Mouse (Mus musculus): Measurements from ENCODE around the gene Atp6v0a1.

Atp6v0a1 gene

DNA sequence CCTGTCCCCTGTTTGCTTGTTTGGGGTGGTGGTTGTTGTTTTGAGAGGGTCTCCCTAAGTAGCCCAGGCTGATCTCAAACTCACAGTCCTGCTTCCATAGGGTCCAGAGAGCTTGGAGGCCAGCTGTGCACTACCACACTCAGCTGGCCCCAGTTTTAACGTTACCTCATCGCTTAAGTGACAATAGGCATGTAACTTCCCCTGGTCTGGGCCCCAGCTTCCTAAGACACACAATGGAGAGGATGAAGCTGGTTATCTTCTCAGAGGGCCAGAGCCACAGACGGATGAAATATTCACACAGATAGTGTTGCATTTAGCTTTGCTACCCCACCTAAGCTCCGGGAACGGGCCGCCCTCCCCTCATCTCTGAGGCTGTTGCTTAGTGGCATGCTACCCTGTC is 43.5 kb upstream of the Atp6v0a1 start:
- Histone ChIP-seq H3K4me1 (replicated peaks; ENCODE audit: low read depth, low read length) (peaks cover 60% of the 10 kb centered on the region), H3K9me3 (ENCODE audit: low read length) (no peaks in the 10 kb centered on the region), H3K36me3 (ENCODE audit: insufficient read depth, low read length) (no peaks in the 10 kb centered on the region), H3K4me3 (replicated peaks; ENCODE audit: low read length) (no peak overlapping the region), H3K27me3 (ENCODE audit: insufficient read depth, low read length) (peaks cover 72% of the 10 kb centered on the region)
- TF ChIP-seq CTCF (conservative IDR thresholded peaks at IDR 0.05; ENCODE audit: low read length): no peak
- no peak for TF ChIP-seq NANOG (IDR thresholded peaks at IDR 0.05; ENCODE audit: borderline replicate concordance, low read length)
- TF ChIP-seq POU5F1 (IDR thresholded peaks at IDR 0.05; ENCODE audit: borderline replicate concordance, low read length): no peak

DNA sequence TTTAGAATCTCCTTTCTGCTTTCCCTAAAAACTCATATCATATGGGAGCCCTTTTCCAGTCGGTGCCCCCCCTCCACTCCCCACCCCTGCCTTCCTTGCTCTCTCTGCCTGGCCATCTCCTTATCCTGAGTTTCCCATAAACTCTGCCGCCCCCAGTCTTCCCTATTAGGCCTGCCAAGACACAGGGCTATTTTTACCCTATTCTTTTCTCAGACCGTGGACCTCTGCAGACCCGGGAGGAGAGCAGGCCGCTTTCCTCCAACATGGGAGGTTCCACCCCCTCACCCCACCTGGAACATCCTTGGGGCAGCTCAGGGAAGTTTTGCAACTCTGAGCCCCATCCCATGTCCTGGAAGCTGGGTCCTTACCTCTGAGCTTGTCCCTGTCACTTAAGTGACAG is 41.9 kb upstream of the Atp6v0a1 start:
- Histone ChIP-seq H3K27me3 (ENCODE audit: insufficient read depth, low read length) (peaks cover 87% of the 10 kb centered on the region), H3K9me3 (ENCODE audit: low read length) (no peaks in the 10 kb centered on the region), H3K4me1 (replicated peaks; ENCODE audit: low read depth, low read length) (peaks cover 59% of the 10 kb centered on the region), H3K36me3 (ENCODE audit: insufficient read depth, low read length) (no peaks in the 10 kb centered on the region), H3K4me3 (replicated peaks; ENCODE audit: low read length) (no peak overlapping the region)
- TF ChIP-seq NANOG (IDR thresholded peaks at IDR 0.05; ENCODE audit: borderline replicate concordance, low read length): no peak

DNA sequence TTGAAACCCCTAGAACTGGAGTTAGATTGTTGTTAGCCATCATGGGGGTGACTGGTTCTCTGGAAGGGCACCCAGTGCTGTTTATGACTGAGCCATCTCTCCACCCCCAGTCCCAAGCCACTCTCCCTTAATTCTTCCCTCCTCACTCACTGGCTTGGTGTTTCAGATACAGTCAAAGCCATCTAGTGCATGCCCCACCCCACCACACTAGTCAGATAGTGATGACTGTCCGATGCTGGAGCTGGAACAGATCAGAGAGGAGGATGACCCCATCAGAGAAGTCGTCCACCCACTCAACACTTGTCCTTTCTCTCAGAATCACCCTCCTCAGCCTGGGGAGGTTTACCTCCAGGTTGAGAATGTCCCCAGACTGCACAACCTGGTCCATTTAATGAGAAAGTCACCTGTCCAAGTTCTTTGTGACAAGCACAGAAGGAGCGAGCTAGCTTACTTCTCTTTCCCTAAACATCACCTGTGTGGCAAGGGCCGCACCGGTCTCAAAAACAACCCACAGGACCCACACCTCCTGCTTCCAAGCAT is 41.3 kb upstream of the Atp6v0a1 start:
- peaks cover 53% of the 10 kb centered on the region for H3K4me1 ChIP-seq (replicated peaks; ENCODE audit: low read depth, low read length)
- no peak overlapping the region for H3K4me3 ChIP-seq (replicated peaks; ENCODE audit: low read length)
- H3K27me3 ChIP-seq (ENCODE audit: insufficient read depth, low read length): peaks cover 93% of the 10 kb centered on the region
- no peaks in the 10 kb centered on the region for H3K9me3 ChIP-seq (ENCODE audit: low read length)
- H3K36me3 ChIP-seq (ENCODE audit: insufficient read depth, low read length): no peaks in the 10 kb centered on the region
- TF ChIP-seq CTCF (conservative IDR thresholded peaks at IDR 0.05; ENCODE audit: low read length) (no peak), NANOG (IDR thresholded peaks at IDR 0.05; ENCODE audit: borderline replicate concordance, low read length) (no peak), POU5F1 (IDR thresholded peaks at IDR 0.05; ENCODE audit: borderline replicate concordance, low read length) (no peak)

DNA sequence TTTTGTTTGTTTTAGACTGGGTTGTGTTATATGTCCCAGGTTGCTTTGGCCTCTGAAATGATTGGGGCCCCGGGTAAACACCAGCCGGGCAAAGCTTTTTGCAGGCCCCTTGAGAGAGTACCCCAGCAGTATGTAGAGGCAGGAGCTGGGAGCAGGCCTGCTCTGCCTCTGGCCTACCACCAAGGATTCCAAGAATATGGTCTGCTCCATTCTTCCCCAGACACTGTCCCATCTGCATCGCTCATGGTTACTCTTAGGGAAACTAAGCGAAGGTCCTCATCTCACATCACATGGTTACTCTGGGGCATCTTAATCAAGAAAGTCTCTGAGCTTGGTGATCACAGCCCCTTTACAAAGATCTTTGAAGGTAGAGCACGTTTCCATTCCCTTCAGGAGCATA is 40.8 kb upstream of the Atp6v0a1 start:
- Histone ChIP-seq H3K4me3 (replicated peaks; ENCODE audit: low read length) (peak overlapping the region; percentile 83), H3K4me1 (replicated peaks; ENCODE audit: low read depth, low read length) (peaks cover 48% of the 10 kb centered on the region), H3K36me3 (ENCODE audit: insufficient read depth, low read length) (no peaks in the 10 kb centered on the region), H3K27me3 (ENCODE audit: insufficient read depth, low read length) (peaks cover 97% of the 10 kb centered on the region), H3K9me3 (ENCODE audit: low read length) (no peaks in the 10 kb centered on the region)
- no peak for TF ChIP-seq POU5F1 (IDR thresholded peaks at IDR 0.05; ENCODE audit: borderline replicate concordance, low read length)
- TF ChIP-seq CTCF (conservative IDR thresholded peaks at IDR 0.05; ENCODE audit: low read length): no peak
- TF ChIP-seq NANOG (IDR thresholded peaks at IDR 0.05; ENCODE audit: borderline replicate concordance, low read length): no peak

DNA sequence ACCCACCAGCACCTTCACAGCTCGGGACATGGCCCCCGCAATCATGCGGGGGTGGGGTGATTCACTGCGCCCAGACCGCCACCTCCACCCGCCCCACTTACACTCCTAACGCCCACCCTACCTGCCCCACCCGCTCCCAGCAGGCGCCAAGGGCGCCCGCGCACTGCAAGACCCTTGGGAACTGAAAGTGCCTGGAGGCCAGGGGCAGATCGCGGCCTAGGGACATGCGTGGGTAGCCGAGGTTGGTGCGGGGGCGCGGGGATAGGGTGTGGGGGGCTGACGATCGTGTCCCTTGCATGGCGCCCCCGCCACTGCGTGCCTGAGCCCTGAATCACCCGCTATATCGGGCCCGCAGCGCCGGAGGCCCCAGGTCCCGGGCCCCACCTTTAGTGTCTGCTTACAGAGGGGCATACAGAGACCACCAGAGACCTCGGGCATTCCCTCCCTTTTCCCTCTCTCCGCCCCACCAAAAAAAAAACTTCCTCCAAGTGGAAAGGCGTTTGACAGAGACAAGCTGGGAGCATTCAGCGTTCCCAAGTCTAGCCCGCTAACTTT is 40.0 kb upstream of the Atp6v0a1 start:
- TF ChIP-seq POU5F1 (IDR thresholded peaks at IDR 0.05; ENCODE audit: borderline replicate concordance, low read length) (no peak), CTCF (conservative IDR thresholded peaks at IDR 0.05; ENCODE audit: low read length) (no peak), NANOG (IDR thresholded peaks at IDR 0.05; ENCODE audit: borderline replicate concordance, low read length) (no peak)
- no peaks in the 10 kb centered on the region for H3K9me3 ChIP-seq (ENCODE audit: low read length)
- no peaks in the 10 kb centered on the region for H3K36me3 ChIP-seq (ENCODE audit: insufficient read depth, low read length)
- peaks cover 92% of the 10 kb centered on the region for H3K27me3 ChIP-seq (ENCODE audit: insufficient read depth, low read length)
- H3K4me3 ChIP-seq (replicated peaks; ENCODE audit: low read length): peak overlapping the region; percentile 83
- H3K4me1 ChIP-seq (replicated peaks; ENCODE audit: low read depth, low read length): peaks cover 40% of the 10 kb centered on the region

DNA sequence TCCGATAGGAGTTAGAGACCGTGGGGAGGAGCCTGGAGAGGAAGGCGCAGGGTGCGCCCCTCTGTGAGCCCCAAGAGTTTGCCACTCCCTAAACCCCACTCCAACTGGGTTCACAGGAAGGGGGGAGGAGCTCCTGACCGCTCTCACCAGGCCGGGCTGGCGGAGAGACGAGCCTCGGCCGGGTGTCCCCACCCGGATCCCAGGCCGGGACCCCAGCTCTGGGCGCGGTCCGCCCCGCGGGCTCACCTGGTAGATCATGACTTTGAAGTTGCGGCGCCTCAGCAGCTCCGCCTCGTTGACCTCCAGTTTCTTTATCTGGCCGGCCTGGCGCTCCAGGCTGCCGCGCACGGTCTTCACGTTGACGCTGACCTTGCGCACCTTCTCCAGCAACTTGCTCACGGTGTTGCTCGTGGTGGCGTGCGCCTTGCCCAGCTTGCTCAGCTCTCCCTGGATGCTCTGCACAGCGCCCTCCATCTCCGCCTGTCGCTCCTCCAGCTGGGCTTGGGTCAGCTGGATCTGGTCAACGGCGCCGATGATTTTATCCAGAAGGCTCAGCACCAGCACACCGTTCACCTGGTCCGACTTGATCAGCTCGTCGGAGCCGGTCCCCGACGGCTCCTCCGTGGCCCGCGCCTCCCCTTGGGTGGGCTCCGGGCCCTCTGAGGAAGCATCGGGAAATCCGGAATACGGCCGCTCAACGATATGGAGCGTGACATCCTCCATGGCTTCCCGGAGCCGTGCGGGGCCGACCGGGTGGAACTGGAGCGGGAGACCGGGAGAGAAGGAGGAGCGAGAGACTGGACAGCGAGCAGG is 39.3 kb upstream of the Atp6v0a1 start:
- peaks cover 36% of the 10 kb centered on the region for H3K4me1 ChIP-seq (replicated peaks; ENCODE audit: low read depth, low read length)
- TF ChIP-seq CTCF (conservative IDR thresholded peaks at IDR 0.05; ENCODE audit: low read length) (no peak), NANOG (IDR thresholded peaks at IDR 0.05; ENCODE audit: borderline replicate concordance, low read length) (no peak), POU5F1 (IDR thresholded peaks at IDR 0.05; ENCODE audit: borderline replicate concordance, low read length) (no peak)
- H3K36me3 ChIP-seq (ENCODE audit: insufficient read depth, low read length): no peaks in the 10 kb centered on the region
- H3K27me3 ChIP-seq (ENCODE audit: insufficient read depth, low read length): peaks cover 90% of the 10 kb centered on the region
- H3K4me3 ChIP-seq (replicated peaks; ENCODE audit: low read length): peak overlapping the region; percentile 83
- no peaks in the 10 kb centered on the region for H3K9me3 ChIP-seq (ENCODE audit: low read length)

DNA sequence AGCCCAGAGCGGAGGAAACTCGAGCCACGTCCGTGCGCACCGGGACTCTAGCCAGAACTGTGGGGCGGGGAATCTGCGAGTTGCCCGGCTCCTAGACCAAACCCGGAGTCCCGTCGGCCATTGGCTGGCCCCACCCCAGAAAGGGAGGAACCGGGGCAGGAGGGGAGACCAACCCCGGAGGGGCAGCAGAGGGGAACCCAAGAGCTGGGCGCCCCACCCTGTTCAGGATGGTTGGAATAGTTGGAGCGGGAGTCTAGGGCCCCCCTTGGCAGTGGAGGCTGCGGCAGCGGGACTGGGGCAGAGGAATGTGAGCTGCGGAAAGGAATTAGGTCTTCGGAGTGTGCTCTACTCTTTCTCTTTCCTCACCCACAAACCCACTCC is 38.7 kb upstream of the Atp6v0a1 start, which contains the start of gene Cavin1:
TSS of gene Cavin1 (minus strand) at position 331 of the 381 bp plus-strand sequence.
- H3K4me1 ChIP-seq (replicated peaks; ENCODE audit: low read depth, low read length): peaks cover 34% of the 10 kb centered on the region

DNA sequence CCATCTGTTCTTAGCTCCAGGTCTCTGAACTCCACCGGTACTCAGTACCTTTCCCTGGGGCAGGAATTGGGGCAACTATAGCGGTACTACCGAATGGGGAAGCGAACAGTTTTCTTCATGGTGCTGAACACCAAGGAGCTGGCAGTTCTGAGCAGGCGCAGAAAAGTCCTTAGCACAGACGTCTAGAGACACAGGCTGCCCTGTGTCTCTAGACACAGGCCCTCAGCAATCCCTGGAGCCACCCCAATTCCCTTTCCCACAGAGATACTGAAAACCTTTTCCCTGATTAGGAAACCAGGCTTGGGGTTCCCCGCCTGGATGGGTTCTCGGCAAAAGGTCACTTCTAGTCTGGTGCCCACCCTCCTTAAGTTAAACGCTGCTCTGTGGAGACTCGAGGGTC is 37.8 kb upstream of the Atp6v0a1 start:
- no peaks in the 10 kb centered on the region for H3K9me3 ChIP-seq (ENCODE audit: low read length)
- peaks cover 33% of the 10 kb centered on the region for H3K4me1 ChIP-seq (replicated peaks; ENCODE audit: low read depth, low read length)
- no peaks in the 10 kb centered on the region for H3K36me3 ChIP-seq (ENCODE audit: insufficient read depth, low read length)
- H3K27me3 ChIP-seq (ENCODE audit: insufficient read depth, low read length): peaks cover 75% of the 10 kb centered on the region
- no peak for TF ChIP-seq NANOG (IDR thresholded peaks at IDR 0.05; ENCODE audit: borderline replicate concordance, low read length)
- TF ChIP-seq POU5F1 (IDR thresholded peaks at IDR 0.05; ENCODE audit: borderline replicate concordance, low read length): no peak
- TF ChIP-seq CTCF (conservative IDR thresholded peaks at IDR 0.05; ENCODE audit: low read length): no peak
- H3K4me3 ChIP-seq (replicated peaks; ENCODE audit: low read length): no peak overlapping the region

More for the DNA sequence above, 38.7 kb upstream of the Atp6v0a1 start, which contains the start of gene Cavin1:
- no peak for TF ChIP-seq NANOG (IDR thresholded peaks at IDR 0.05; ENCODE audit: borderline replicate concordance, low read length)
- no peak for TF ChIP-seq CTCF (conservative IDR thresholded peaks at IDR 0.05; ENCODE audit: low read length)
- H3K4me3 ChIP-seq (replicated peaks; ENCODE audit: low read length): peak within 1 kb of the TSS; percentile 83
- H3K36me3 ChIP-seq (ENCODE audit: insufficient read depth, low read length): no peaks in the 10 kb centered on the region
- peaks cover 84% of the 10 kb centered on the region for H3K27me3 ChIP-seq (ENCODE audit: insufficient read depth, low read length)
- no peaks in the 10 kb centered on the region for H3K9me3 ChIP-seq (ENCODE audit: low read length)

Measured in E14TG2a.4 (cell line).